Comparison of ENCODE assay signal across 10 mouse cellular contexts in the genomic region with DNA sequence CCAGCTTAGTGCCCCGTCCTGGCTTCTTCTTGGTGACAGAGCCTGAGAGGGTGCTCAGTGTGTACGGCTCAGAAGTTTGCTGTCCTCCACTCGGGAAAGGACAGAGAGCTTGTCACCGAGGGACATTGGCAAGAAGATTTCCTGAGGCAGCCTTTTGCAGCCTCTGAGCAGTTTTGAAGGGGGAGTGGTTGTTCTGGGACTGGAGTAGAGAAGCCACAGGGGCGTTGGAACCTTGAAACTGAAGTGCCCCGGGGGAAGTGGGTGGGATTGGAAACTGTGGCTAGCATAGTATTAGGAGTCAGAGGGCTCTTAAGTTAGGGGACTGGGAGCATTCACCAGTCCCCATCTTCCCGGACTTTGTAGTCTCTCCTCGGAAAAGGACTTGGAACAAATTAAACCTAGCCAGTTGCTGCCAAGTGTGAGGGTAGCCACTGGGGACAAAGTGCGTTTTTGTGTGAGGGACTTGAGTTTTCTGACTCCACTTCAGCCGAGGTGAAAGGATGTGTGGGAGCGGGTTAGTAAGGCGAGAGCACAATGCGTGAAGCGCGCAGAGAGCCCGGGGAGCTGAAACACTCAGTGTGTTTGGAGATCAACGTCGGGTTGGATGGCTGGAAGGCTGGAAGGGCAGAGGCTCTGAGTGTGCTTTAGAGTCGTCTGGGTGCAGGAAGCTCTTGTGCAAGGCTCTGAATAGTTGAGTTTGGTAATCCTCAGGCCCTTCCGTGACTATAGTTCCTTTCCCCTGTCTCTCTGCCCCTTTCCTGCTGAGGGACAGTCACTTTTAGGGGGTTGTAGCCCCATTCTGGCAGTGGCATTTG. TPM values are rescaled to one million over a fixed set of nuclear protein-coding genes. Genes with fewer than 3 reads are reported as not detected.
DNase-seq lines count a peak whose midpoint lies in the region; ATAC-seq and TF ChIP-seq lines count a peak whose summit lies in the region.
"Had no signal": no experiment of that assay in that cellular context is flagged by ENCODE, and none has a peak within 500 bp of the region (broad histone marks: within the 10 kb centered on the region; RNA-seq: fewer than 3 reads in every experiment).

No protein-coding gene starts in this region.

- no peaks in the 10 kb centered on the region for H3K36me3 ChIP-seq in heart, embryonic 13.5 days
- no peaks in the 10 kb centered on the region for H3K36me3 ChIP-seq in heart, embryonic 15.5 days
- H3K36me3 ChIP-seq in kidney, postnatal 0 days (ENCODE audit: insufficient read depth, low read length), result no peaks in the 10 kb centered on the region
- H3K36me3 ChIP-seq in midbrain, embryonic 15.5 days (replicated peaks), result no peaks in the 10 kb centered on the region

- no peak overlapping the region for H3K4me3 ChIP-seq in heart, embryonic 13.5 days
- no peak overlapping the region for H3K4me3 ChIP-seq in heart, embryonic 15.5 days
- H3K4me3 ChIP-seq in kidney, postnatal 0 days (replicated peaks; ENCODE audit: low read depth, low read length), result no peak overlapping the region
- no peak overlapping the region for H3K4me3 ChIP-seq in midbrain, embryonic 15.5 days

- H3K4me1 ChIP-seq in heart, embryonic 13.5 days, result peaks cover 50% of the 10 kb centered on the region
- H3K4me1 ChIP-seq in heart, embryonic 15.5 days (replicated peaks), result peaks cover 48% of the 10 kb centered on the region
- peaks cover 43% of the 10 kb centered on the region for H3K4me1 ChIP-seq in kidney, postnatal 0 days (replicated peaks; ENCODE audit: insufficient read depth, low read length)
- H3K4me1 ChIP-seq in midbrain, embryonic 15.5 days, result peaks cover 43% of the 10 kb centered on the region

- peak overlapping the region; percentile 18; the same call in 1 of the 2 replicates for H3K4me2 ChIP-seq in heart, embryonic 13.5 days
- H3K4me2 ChIP-seq in heart, embryonic 15.5 days, result no peak overlapping the region
- peak overlapping the region; percentile 31; the same call in 1 of the 2 replicates for H3K4me2 ChIP-seq in kidney, postnatal 0 days (ENCODE audit: low read length)
- H3K4me2 ChIP-seq in midbrain, embryonic 15.5 days, result no peak overlapping the region

- peaks cover 53% of the 10 kb centered on the region for H3K27me3 ChIP-seq in heart, embryonic 13.5 days (replicated peaks)
- H3K27me3 ChIP-seq in heart, embryonic 15.5 days, result peaks cover 25% of the 10 kb centered on the region
- H3K27me3 ChIP-seq in kidney, postnatal 0 days (ENCODE audit: insufficient read depth, low read length), result no peaks in the 10 kb centered on the region
- H3K27me3 ChIP-seq in midbrain, embryonic 15.5 days (replicated peaks), result 0 out of 2 replicates have a peak, but pooled peaks cover 5% of the 10 kb centered on the region

- H3K27ac ChIP-seq in heart, embryonic 13.5 days (replicated peaks), result peak overlapping the region; percentile 46
- H3K27ac ChIP-seq in heart, embryonic 15.5 days, result peak overlapping the region; percentile 49
- peak overlapping the region; percentile 27 for H3K27ac ChIP-seq in kidney, postnatal 0 days
- peak overlapping the region; percentile 17; the same call in 1 of the 2 replicates for H3K27ac ChIP-seq in midbrain, embryonic 15.5 days

- no peaks in the 10 kb centered on the region for H3K9me3 ChIP-seq in heart, embryonic 13.5 days
- no peaks in the 10 kb centered on the region for H3K9me3 ChIP-seq in heart, embryonic 15.5 days (replicated peaks)
- H3K9me3 ChIP-seq in kidney, postnatal 0 days (replicated peaks; ENCODE audit: low read length), result no peaks in the 10 kb centered on the region
- H3K9me3 ChIP-seq in midbrain, embryonic 15.5 days, result no peaks in the 10 kb centered on the region

- 52% methylated on average over 20 of the region's 20 CpGs for WGBS in heart, embryonic 13.5 days
- WGBS in heart, embryonic 15.5 days, result 45% methylated on average over 20 of the region's 20 CpGs
- WGBS in kidney, postnatal 0 days, result 31% methylated on average over 20 of the region's 20 CpGs
- 35% methylated on average over 20 of the region's 20 CpGs for WGBS in midbrain, embryonic 15.5 days

- no peak for TF ChIP-seq CTCF in kidney, postnatal 0 days (IDR thresholded peaks at IDR 0.05; ENCODE audit: low read depth)

- DNase-seq in heart, adult 9 months (ENCODE audit: low spot score in 2 of 2), result no peak
- peak; percentile 55 for DNase-seq in kidney, postnatal 0 days (ENCODE audit: low spot score)
- no peak for DNase-seq in left cerebral cortex, postnatal 25 days (ENCODE audit: low spot score in 2 of 2)
- DNase-seq in cerebellum, adult 11 months, result no peak
- no peak for DNase-seq in right cerebral cortex, postnatal 36 days (ENCODE audit: low spot score in 2 of 2)
- DNase-seq: gastrocnemius, postnatal 10 days had no signal

- no peak for ATAC-seq in heart, embryonic 13.5 days (ENCODE audit: extremely low read depth, insufficient number of reproducible peaks, low FRiP score, low TSS enrichment)
- no peak; the same call in 1 of the 2 replicates for ATAC-seq in heart, embryonic 15.5 days (replicated peaks; ENCODE audit: insufficient number of reproducible peaks, insufficient read depth, low FRiP score, low read depth)
- no peak for ATAC-seq in kidney, postnatal 0 days (replicated peaks; ENCODE audit: low FRiP score, low read depth)
- no peak for ATAC-seq in midbrain, embryonic 15.5 days (replicated peaks)

- no peak overlapping the region for H3K9ac ChIP-seq in heart, embryonic 13.5 days
- H3K9ac ChIP-seq in heart, embryonic 15.5 days, result no peak overlapping the region
- no peak overlapping the region for H3K9ac ChIP-seq in kidney, postnatal 0 days (ENCODE audit: low read depth, low read length)
- no peak overlapping the region for H3K9ac ChIP-seq in midbrain, embryonic 15.5 days

- intact Hi-C loops in left cerebral cortex, postnatal 25 days (cut with DNase I), result no loop called here

RNA-seq across cellular contexts. Expression of a gene that starts 10.3 kb away (rescaled TPM):
- polyA plus RNA-seq in heart, embryonic 13.5 days (2015; fragmentation: Nextera tagmentation; extraction: Ambion mirVana), result 2.9 and 3.7 TPM in 2 replicates
- polyA plus RNA-seq in heart, embryonic 15.5 days (2015; fragmentation: Nextera tagmentation; extraction: Ambion mirVana), result 2.3 and 5.1 TPM in 2 replicates
- 6.9 and 7.3 TPM in 2 replicates for polyA plus RNA-seq in kidney, postnatal 0 days (2015; fragmentation: Nextera tagmentation; extraction: Ambion mirVana)
- 6.9 and 8.5 TPM in 2 replicates for polyA plus RNA-seq in midbrain, embryonic 15.5 days (2015; fragmentation: Nextera tagmentation; extraction: Ambion mirVana)
- 10 to 100 TPM; 13.5 to 21.0 TPM for total RNA-seq in left cerebral cortex, postnatal 25 days (2021)
- total RNA-seq: MEL had no signal

Comparison
In these comparisons a context has a peak if more than half of its experiments do, and no peak if none do; other contexts are left out.
1. H3K4me2 ChIP-seq: peak in heart, embryonic 13.5 days (single experiment) and kidney, postnatal 0 days (single experiment); none in heart, embryonic 15.5 days (single experiment) and midbrain, embryonic 15.5 days (single experiment).
2. Peak in every context shown above with its lines, with median percentiles within 50 percentile points of each other: H3K27ac ChIP-seq.